Mouse (Mus musculus) kidney, adult 2 months (tissue): ENCODE results near the gene St3gal4.

Source experiments
- CTCF ChIP-seq: fragments of 200-500 bp; conservative IDR thresholded peaks from 2 replicates; pipeline ENCODE4 v1.5.1; 2011; ENCODE audit warnings: low read depth, mild to moderate bottlenecking, control low read depth, low read length, moderate library complexity, mixed read lengths; ENCODE audit not compliant: insufficient read depth, insufficient read length
- POLR2A ChIP-seq: fragments of 200-500 bp; IDR thresholded peaks from one replicate; pipeline ENCODE4 v1.6.1; 2011; ENCODE audit warnings: low read depth, low read length, control low read depth

DNA sequence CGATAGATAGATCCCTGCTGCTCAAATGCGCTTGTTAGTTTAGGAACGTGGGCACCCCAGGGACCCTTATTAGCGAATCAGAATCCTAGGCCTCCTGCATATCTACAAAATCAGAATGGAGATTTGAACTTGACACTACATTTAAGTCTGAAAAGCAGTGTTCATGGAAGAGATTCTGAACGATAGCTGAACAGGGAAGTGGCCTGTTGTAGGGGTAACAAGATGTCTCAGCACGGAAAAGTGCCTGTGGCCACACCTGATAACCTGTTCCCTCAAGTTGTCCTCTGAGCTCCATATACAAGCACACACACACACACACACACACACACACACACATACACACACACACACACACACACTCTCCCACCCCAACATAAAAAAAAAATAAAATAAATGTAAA lies 61.4 kb downstream of the St3gal4 start:
- TF ChIP-seq CTCF (no peak), POLR2A (no peak)
